Mouse (Mus musculus): Measurements from ENCODE around the gene Cldn1. TPM values are rescaled to one million over a fixed set of nuclear protein-coding genes. Genes with fewer than 3 reads are reported as not detected.

Cldn1 gene
- total RNA-seq, 1 experiment: 0.45 TPM

DNA sequence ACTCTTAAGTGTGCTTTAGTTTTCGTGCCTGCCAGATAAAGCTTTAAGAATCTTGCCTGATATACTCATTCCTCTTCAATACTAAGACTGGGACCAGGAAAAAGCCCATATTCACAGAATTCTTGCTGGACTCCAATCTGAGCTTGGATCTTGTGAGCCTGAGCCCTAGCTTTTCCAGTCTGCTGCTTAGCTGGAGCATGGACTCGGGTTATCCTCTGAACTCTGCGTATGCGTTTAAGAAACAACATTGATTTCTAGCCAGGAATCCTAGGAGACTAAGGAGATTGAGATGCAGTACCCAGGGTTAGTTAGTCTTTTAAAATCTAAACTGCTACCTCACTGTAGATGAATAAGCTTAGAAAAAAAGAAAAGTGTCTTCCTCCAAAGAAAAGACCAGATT, 20.9 kb downstream of the Cldn1 start:
- Histone ChIP-seq H3K9ac (ENCODE audit: insufficient read depth, low read depth, low read length, poor library complexity, severe bottlenecking) (no peak overlapping the region), H3K4me1 (ENCODE audit: control insufficient read depth in 2 of 2, insufficient read depth in 2 of 2, low read length in 2 of 2, poor library complexity in 1 of 2) (no peaks in the 10 kb centered on the region), H3K36me3 (ENCODE audit: control insufficient read depth, insufficient read depth, low read length, poor library complexity, severe bottlenecking) (no peaks in the 10 kb centered on the region), H3K4me3 (ENCODE audit: insufficient read depth in 1 of 2, low read depth in 1 of 2, low read length in 2 of 2, poor library complexity in 1 of 2, severe bottlenecking in 1 of 2) (no peak overlapping the region), H3K27ac (ENCODE audit: insufficient read depth, low read depth, low read length, poor library complexity, severe bottlenecking) (no peak overlapping the region), H3K9me3 (ENCODE audit: control insufficient read depth, insufficient read depth, low read depth, low read length) (no peaks in the 10 kb centered on the region)
- in situ Hi-C loops (cut with MboI; ENCODE audit: low sequenced_read_pairs in 2 of 2, unreplicated experiment in 2 of 2): no loop called here
- no peak for DNase-seq (ENCODE audit: low read depth, low spot score)
- TF ChIP-seq CHD2 (IDR thresholded peaks at IDR 0.05; ENCODE audit: low read depth, low read length): no peak
- no peak for TF ChIP-seq ZNF384 (IDR thresholded peaks at IDR 0.05; ENCODE audit: low read depth, low read length)
- no peak for TF ChIP-seq MAFK (IDR thresholded peaks at IDR 0.05; ENCODE audit: insufficient read depth, low read depth, low read length)
- no peak for TF ChIP-seq HCFC1 (IDR thresholded peaks at IDR 0.05; ENCODE audit: borderline replicate concordance, insufficient read depth, low read length)
- no peak for TF ChIP-seq ZC3H11A (IDR thresholded peaks at IDR 0.05; ENCODE audit: borderline replicate concordance, low read depth, low read length)

- Histone ChIP-seq H3K4me1 (ENCODE audit: control insufficient read depth in 2 of 2, insufficient read depth in 2 of 2, low read length in 2 of 2, poor library complexity in 1 of 2) (no peaks in the 10 kb centered on the region), H3K27ac (ENCODE audit: insufficient read depth, low read depth, low read length, poor library complexity, severe bottlenecking) (no peak overlapping the region), H3K9me3 (ENCODE audit: control insufficient read depth, insufficient read depth, low read depth, low read length) (no peaks in the 10 kb centered on the region), H3K4me3 (ENCODE audit: insufficient read depth in 1 of 2, low read depth in 1 of 2, low read length in 2 of 2, poor library complexity in 1 of 2, severe bottlenecking in 1 of 2) (no peak overlapping the region), H3K36me3 (ENCODE audit: control insufficient read depth, insufficient read depth, low read length, poor library complexity, severe bottlenecking) (no peaks in the 10 kb centered on the region), H3K9ac (ENCODE audit: insufficient read depth, low read depth, low read length, poor library complexity, severe bottlenecking) (no peak overlapping the region)
- no peak for DNase-seq (ENCODE audit: low read depth, low spot score)
- in situ Hi-C loops (cut with MboI; ENCODE audit: low sequenced_read_pairs in 2 of 2, unreplicated experiment in 2 of 2): no loop called here
- no peak for TF ChIP-seq CHD2 (IDR thresholded peaks at IDR 0.05; ENCODE audit: low read depth, low read length)
- no peak for TF ChIP-seq ZNF384 (IDR thresholded peaks at IDR 0.05; ENCODE audit: low read depth, low read length)
- no peak for TF ChIP-seq MAFK (IDR thresholded peaks at IDR 0.05; ENCODE audit: insufficient read depth, low read depth, low read length)
- no peak for TF ChIP-seq ZC3H11A (IDR thresholded peaks at IDR 0.05; ENCODE audit: borderline replicate concordance, low read depth, low read length)
- TF ChIP-seq HCFC1 (IDR thresholded peaks at IDR 0.05; ENCODE audit: borderline replicate concordance, insufficient read depth, low read length): no peak
Observed at GRCm38 (mm10) chr16:26348809-26349208, 22.8 kb downstream of the Cldn1 start.

GRCm38 (mm10) chr16:26316281-26316680, 55.4 kb downstream of the Cldn1 start:
- DNase-seq (ENCODE audit: low read depth, low spot score): no peak
- in situ Hi-C loops (cut with MboI; ENCODE audit: low sequenced_read_pairs in 2 of 2, unreplicated experiment in 2 of 2): no loop called here

GRCm38 (mm10) chr16:26314815-26315214, 56.8 kb downstream of the Cldn1 start:
- Histone ChIP-seq H3K27ac (ENCODE audit: insufficient read depth, low read depth, low read length, poor library complexity, severe bottlenecking) (no peak overlapping the region), H3K4me3 (ENCODE audit: insufficient read depth in 1 of 2, low read depth in 1 of 2, low read length in 2 of 2, poor library complexity in 1 of 2, severe bottlenecking in 1 of 2) (no peak overlapping the region), H3K9me3 (ENCODE audit: control insufficient read depth, insufficient read depth, low read depth, low read length) (no peaks in the 10 kb centered on the region), H3K9ac (ENCODE audit: insufficient read depth, low read depth, low read length, poor library complexity, severe bottlenecking) (no peak overlapping the region), H3K4me1 (ENCODE audit: control insufficient read depth in 2 of 2, insufficient read depth in 2 of 2, low read length in 2 of 2, poor library complexity in 1 of 2) (no peaks in the 10 kb centered on the region), H3K36me3 (ENCODE audit: control insufficient read depth, insufficient read depth, low read length, poor library complexity, severe bottlenecking) (no peaks in the 10 kb centered on the region)
- TF ChIP-seq ZNF384 (IDR thresholded peaks at IDR 0.05; ENCODE audit: low read depth, low read length) (no peak), ZC3H11A (IDR thresholded peaks at IDR 0.05; ENCODE audit: borderline replicate concordance, low read depth, low read length) (no peak), MAFK (IDR thresholded peaks at IDR 0.05; ENCODE audit: insufficient read depth, low read depth, low read length) (no peak), HCFC1 (IDR thresholded peaks at IDR 0.05; ENCODE audit: borderline replicate concordance, insufficient read depth, low read length) (no peak), CHD2 (IDR thresholded peaks at IDR 0.05; ENCODE audit: low read depth, low read length) (no peak)
- in situ Hi-C loops (cut with MboI; ENCODE audit: low sequenced_read_pairs in 2 of 2, unreplicated experiment in 2 of 2): no loop called here
- DNase-seq (ENCODE audit: low read depth, low spot score): no peak

More at GRCm38 (mm10) chr16:26316281-26316680, 55.4 kb downstream of the Cldn1 start:
- TF ChIP-seq MAFK (IDR thresholded peaks at IDR 0.05; ENCODE audit: insufficient read depth, low read depth, low read length) (no peak), ZNF384 (IDR thresholded peaks at IDR 0.05; ENCODE audit: low read depth, low read length) (no peak), CHD2 (IDR thresholded peaks at IDR 0.05; ENCODE audit: low read depth, low read length) (no peak), HCFC1 (IDR thresholded peaks at IDR 0.05; ENCODE audit: borderline replicate concordance, insufficient read depth, low read length) (no peak), ZC3H11A (IDR thresholded peaks at IDR 0.05; ENCODE audit: borderline replicate concordance, low read depth, low read length) (no peak)
- Histone ChIP-seq H3K9me3 (ENCODE audit: control insufficient read depth, insufficient read depth, low read depth, low read length) (no peaks in the 10 kb centered on the region), H3K4me1 (ENCODE audit: control insufficient read depth in 2 of 2, insufficient read depth in 2 of 2, low read length in 2 of 2, poor library complexity in 1 of 2) (no peaks in the 10 kb centered on the region), H3K9ac (ENCODE audit: insufficient read depth, low read depth, low read length, poor library complexity, severe bottlenecking) (no peak overlapping the region), H3K27ac (ENCODE audit: insufficient read depth, low read depth, low read length, poor library complexity, severe bottlenecking) (no peak overlapping the region), H3K36me3 (ENCODE audit: control insufficient read depth, insufficient read depth, low read length, poor library complexity, severe bottlenecking) (no peaks in the 10 kb centered on the region), H3K4me3 (ENCODE audit: insufficient read depth in 1 of 2, low read depth in 1 of 2, low read length in 2 of 2, poor library complexity in 1 of 2, severe bottlenecking in 1 of 2) (no peak overlapping the region)

DNA sequence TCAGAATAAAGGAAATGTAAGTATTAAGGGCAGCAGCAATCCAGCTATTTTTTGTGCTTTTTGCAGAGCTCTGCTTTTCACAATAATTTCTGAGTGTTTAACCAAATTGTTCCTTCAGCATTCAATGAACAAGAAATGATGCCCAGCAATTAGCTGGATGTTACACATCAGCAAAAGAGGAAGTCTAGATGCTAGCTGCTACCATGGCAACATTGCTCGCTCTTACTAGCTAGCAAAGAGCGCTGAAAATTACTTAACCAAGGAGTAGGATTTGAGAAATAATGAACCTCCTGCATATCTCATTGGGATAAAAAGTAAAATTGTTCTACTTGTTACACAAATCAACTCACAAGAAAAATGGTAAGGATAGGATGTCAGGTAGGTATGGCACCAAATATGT, 62.2 kb downstream of the Cldn1 start:
- no peak overlapping the region for H3K27ac ChIP-seq (ENCODE audit: insufficient read depth, low read depth, low read length, poor library complexity, severe bottlenecking)
- no peaks in the 10 kb centered on the region for H3K4me1 ChIP-seq (ENCODE audit: control insufficient read depth in 2 of 2, insufficient read depth in 2 of 2, low read length in 2 of 2, poor library complexity in 1 of 2)
- H3K9ac ChIP-seq (ENCODE audit: insufficient read depth, low read depth, low read length, poor library complexity, severe bottlenecking): no peak overlapping the region
- H3K36me3 ChIP-seq (ENCODE audit: control insufficient read depth, insufficient read depth, low read length, poor library complexity, severe bottlenecking): no peaks in the 10 kb centered on the region
- in situ Hi-C loops (cut with MboI; ENCODE audit: low sequenced_read_pairs in 2 of 2, unreplicated experiment in 2 of 2): no loop called here
- no peak for TF ChIP-seq ZC3H11A (IDR thresholded peaks at IDR 0.05; ENCODE audit: borderline replicate concordance, low read depth, low read length)
- no peaks in the 10 kb centered on the region for H3K9me3 ChIP-seq (ENCODE audit: control insufficient read depth, insufficient read depth, low read depth, low read length)
- DNase-seq (ENCODE audit: low read depth, low spot score): no peak
- H3K4me3 ChIP-seq (ENCODE audit: insufficient read depth in 1 of 2, low read depth in 1 of 2, low read length in 2 of 2, poor library complexity in 1 of 2, severe bottlenecking in 1 of 2): no peak overlapping the region

Other genes with a start within 250 kb of the Cldn1 start
- gene Cldn16, start 91.3 kb upstream of the Cldn1 start, total RNA-seq (2012; rRNA removed): 0.21 TPM in 1 of 2 replicates, not detected in the other
- gene Tmem207, start 154.9 kb upstream of the Cldn1 start, total RNA-seq (2012; rRNA removed): not detected in 2 replicates
- 2.9 and 4.3 TPM in 2 replicates for gene Il1rap, start 209.9 kb upstream of the Cldn1 start, total RNA-seq (2012; rRNA removed)

Measured in ES-E14 (cell line).